ENCODE assay signal across 18 mouse cellular contexts in genomic region chr8:102096726-102097125, GRCm38 (mm10).
"Had no signal": no experiment of that assay in that cellular context is flagged by ENCODE, and none has a peak within 500 bp of the region (broad histone marks: within the 10 kb centered on the region; RNA-seq: fewer than 3 reads in every experiment).

No protein-coding gene starts in this region.

- H3K27me3 ChIP-seq: midbrain, embryonic 13.5 days; midbrain, embryonic 15.5 days; neural tube, embryonic 13.5 days; neural tube, embryonic 15.5 days had no signal

- H3K4me3 ChIP-seq: midbrain, embryonic 10.5 days; midbrain, embryonic 13.5 days; midbrain, embryonic 15.5 days; myocyte; neural tube, embryonic 13.5 days; neural tube, embryonic 15.5 days had no signal

- H3K9me3 ChIP-seq: midbrain, embryonic 10.5 days; midbrain, embryonic 13.5 days; midbrain, embryonic 15.5 days; neural tube, embryonic 13.5 days; neural tube, embryonic 15.5 days had no signal

- H3K4me2 ChIP-seq: lung, embryonic 14.5 days; midbrain, embryonic 13.5 days; midbrain, embryonic 15.5 days; neural tube, embryonic 13.5 days; neural tube, embryonic 15.5 days had no signal

- H3K36me3 ChIP-seq: midbrain, embryonic 10.5 days; midbrain, embryonic 13.5 days; midbrain, embryonic 15.5 days; neural tube, embryonic 13.5 days; neural tube, embryonic 15.5 days had no signal

- H3K4me1 ChIP-seq: midbrain, embryonic 13.5 days; midbrain, embryonic 15.5 days; neural tube, embryonic 13.5 days; neural tube, embryonic 15.5 days had no signal

- H3K9ac ChIP-seq: liver, embryonic 14.5 days; lung, embryonic 14.5 days; midbrain, embryonic 13.5 days; midbrain, embryonic 15.5 days; neural tube, embryonic 13.5 days; neural tube, embryonic 15.5 days had no signal

- H3K27ac ChIP-seq: liver, embryonic 14.5 days; midbrain, embryonic 10.5 days; midbrain, embryonic 13.5 days; midbrain, embryonic 15.5 days; neural tube, embryonic 13.5 days; neural tube, embryonic 15.5 days had no signal

- DNase-seq: lung, adult 18-20 months; lung, embryonic 14.5 days; lung, postnatal 10 days; lung, postnatal 4 days; retina, postnatal 1 day; right cerebral cortex, postnatal 25 days; right cerebral cortex, postnatal 4 days; spleen, adult 18-20 months; thymus, adult 2 months; thymus, postnatal 25 days; thymus, postnatal 4 days had no signal

- ATAC-seq: midbrain, embryonic 13.5 days; midbrain, embryonic 15.5 days had no signal
